Mouse (Mus musculus) E14TG2a.4 (cell line): ENCODE data around the gene Ccdc88c.

Experiments
- H3K27me3 ChIP-seq: 2 replicates; pipeline ENCODE4 v1.6.1; 2014; ENCODE audit warnings: low read length, control low read depth; ENCODE audit not compliant: insufficient read depth
- H3K36me3 ChIP-seq: 2 replicates; pipeline ENCODE4 v1.6.1; 2014; ENCODE audit warnings: low read length, control low read depth; ENCODE audit not compliant: insufficient read depth
- H3K4me1 ChIP-seq: replicated peaks from 2 replicates; pipeline ENCODE4 v1.6.1; 2014; ENCODE audit warnings: low read depth, low read length, control low read depth
- H3K4me3 ChIP-seq: replicated peaks from 2 replicates; pipeline ENCODE4 v1.5.1; 2014; ENCODE audit warnings: mild to moderate bottlenecking, low read length
- H3K9me3 ChIP-seq: 2 replicates; pipeline ENCODE4 v1.6.1; 2014; ENCODE audit warnings: low read length, control low read depth
- CTCF ChIP-seq: conservative IDR thresholded peaks from 2 replicates; pipeline ENCODE4 v1.5.1; 2014; ENCODE audit warnings: low read length
- NANOG ChIP-seq: IDR thresholded peaks from 2 replicates; pipeline ENCODE4 v1.6.1; 2014; ENCODE audit warnings: borderline replicate concordance, low read length, mixed read lengths
- POU5F1 ChIP-seq: IDR thresholded peaks from 2 replicates; pipeline ENCODE4 v1.6.1; 2014; ENCODE audit warnings: low read length, borderline replicate concordance

Gene Ccdc88c

GRCm38 (mm10) chr12:101007968-101008481, 20.8 kb downstream of the Ccdc88c start:
- H3K27me3 ChIP-seq: 0 out of 2 replicates have a peak, but pooled peaks cover 2% of the 10 kb centered on the region
- TF ChIP-seq POU5F1 (no peak), NANOG (no peak), CTCF (no peak)

GRCm38 (mm10) chr12:101007427-101007826, 21.4 kb downstream of the Ccdc88c start:
- Histone ChIP-seq H3K4me1 (peaks cover 98% of the 10 kb centered on the region), H3K36me3 (peaks cover 20% of the 10 kb centered on the region), H3K9me3 (no peaks in the 10 kb centered on the region), H3K4me3 (peak overlapping the region; percentile 57), H3K27me3 (no peaks in the 10 kb centered on the region)
- TF ChIP-seq CTCF (no peak), NANOG (no peak), POU5F1 (no peak)

More at GRCm38 (mm10) chr12:101007968-101008481, 20.8 kb downstream of the Ccdc88c start:
- peaks cover 98% of the 10 kb centered on the region for H3K4me1 ChIP-seq
- peaks cover 20% of the 10 kb centered on the region for H3K36me3 ChIP-seq
- peak overlapping the region; percentile 57 for H3K4me3 ChIP-seq
- no peaks in the 10 kb centered on the region for H3K9me3 ChIP-seq

- Histone ChIP-seq H3K36me3 (peaks cover 24% of the 10 kb centered on the region), H3K4me1 (peaks cover 96% of the 10 kb centered on the region), H3K4me3 (peak overlapping the region; percentile 10), H3K9me3 (no peaks in the 10 kb centered on the region), H3K27me3 (no peaks in the 10 kb centered on the region)
- no peak for TF ChIP-seq NANOG
- TF ChIP-seq POU5F1: no peak
- no peak for TF ChIP-seq CTCF
Observed at GRCm38 (mm10) chr12:101005665-101006420, 23.0 kb downstream of the Ccdc88c start.

- Histone ChIP-seq H3K4me1 (peaks cover 96% of the 10 kb centered on the region), H3K27me3 (no peaks in the 10 kb centered on the region), H3K9me3 (no peaks in the 10 kb centered on the region), H3K4me3 (no peak overlapping the region), H3K36me3 (peaks cover 23% of the 10 kb centered on the region)
- TF ChIP-seq NANOG (no peak), POU5F1 (no peak), CTCF (no peak)
Observed at GRCm38 (mm10) chr12:101004982-101005381, 23.9 kb downstream of the Ccdc88c start.

GRCm38 (mm10) chr12:101002801-101003513, 25.9 kb downstream of the Ccdc88c start:
- peaks cover 96% of the 10 kb centered on the region for H3K4me1 ChIP-seq
- H3K36me3 ChIP-seq: peaks cover 20% of the 10 kb centered on the region
- H3K4me3 ChIP-seq: no peak overlapping the region
- TF ChIP-seq CTCF: no peak
- H3K27me3 ChIP-seq: no peaks in the 10 kb centered on the region
- H3K9me3 ChIP-seq: no peaks in the 10 kb centered on the region

- Histone ChIP-seq H3K27me3 (peaks cover 6% of the 10 kb centered on the region), H3K4me3 (no peak overlapping the region), H3K9me3 (no peaks in the 10 kb centered on the region), H3K4me1 (peaks cover 96% of the 10 kb centered on the region), H3K36me3 (peaks cover 15% of the 10 kb centered on the region)
- TF ChIP-seq CTCF: no peak
- no peak for TF ChIP-seq POU5F1
Observed at GRCm38 (mm10) chr12:100999061-100999954, 29.5 kb downstream of the Ccdc88c start.

GRCm38 (mm10) chr12:100998564-100998962, 30.3 kb downstream of the Ccdc88c start:
- TF ChIP-seq POU5F1: no peak
- no peak for TF ChIP-seq NANOG
- TF ChIP-seq CTCF: no peak
- H3K27me3 ChIP-seq: peaks cover 9% of the 10 kb centered on the region
- H3K36me3 ChIP-seq: peaks cover 19% of the 10 kb centered on the region
- H3K4me3 ChIP-seq: no peak overlapping the region
- no peaks in the 10 kb centered on the region for H3K9me3 ChIP-seq
- peaks cover 96% of the 10 kb centered on the region for H3K4me1 ChIP-seq
